Comparison of ENCODE assay signal across 13 mouse cellular contexts in the genomic region with DNA sequence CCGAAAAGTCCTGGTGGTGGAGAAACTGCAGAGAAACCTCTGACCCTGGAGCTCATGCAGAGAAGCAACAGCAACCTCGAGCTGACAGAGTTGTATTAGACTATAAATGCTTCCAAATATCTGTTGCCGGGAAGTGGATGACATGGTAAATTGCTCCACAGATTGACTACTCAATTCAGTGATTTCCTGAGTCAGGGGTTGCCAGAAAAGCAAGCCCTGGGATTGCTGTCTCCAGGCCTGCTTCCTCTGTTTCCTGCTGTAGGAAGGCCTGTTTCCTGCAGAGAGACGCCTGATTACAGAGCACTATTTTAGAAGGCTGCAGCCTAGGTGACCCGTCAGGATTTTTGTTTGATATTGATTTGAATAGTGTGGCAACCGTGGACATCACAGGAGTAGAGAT. TPM values are rescaled to one million over a fixed set of nuclear protein-coding genes. Genes with fewer than 3 reads are reported as not detected.
DNase-seq lines count a peak whose midpoint lies in the region; ATAC-seq and TF ChIP-seq lines count a peak whose summit lies in the region.
"Had no signal": no experiment of that assay in that cellular context is flagged by ENCODE, and none has a peak within 500 bp of the region (broad histone marks: within the 10 kb centered on the region; RNA-seq: fewer than 3 reads in every experiment).

No protein-coding gene starts in this region.

- H3K27me3 ChIP-seq in forebrain, postnatal 0 days (ENCODE audit: insufficient read depth, low read length): no peaks in the 10 kb centered on the region
- no peaks in the 10 kb centered on the region for H3K27me3 ChIP-seq in forebrain, embryonic 11.5 days (ENCODE audit: control insufficient read depth, insufficient read depth, low read length)
- no peaks in the 10 kb centered on the region for H3K27me3 ChIP-seq in lung, embryonic 16.5 days (ENCODE audit: control insufficient read depth, insufficient read depth, low read depth, low read length)
- H3K27me3 ChIP-seq in midbrain, postnatal 0 days (ENCODE audit: insufficient read depth, low read length): no peaks in the 10 kb centered on the region
- H3K27me3 ChIP-seq: midbrain, embryonic 12.5 days; stomach, embryonic 15.5 days had no signal

- H3K4me3 ChIP-seq in forebrain, postnatal 0 days (ENCODE audit: low read depth, low read length): no peak overlapping the region
- H3K4me3 ChIP-seq in forebrain, embryonic 11.5 days (ENCODE audit: low read depth, low read length): no peak overlapping the region
- no peak overlapping the region for H3K4me3 ChIP-seq in lung, embryonic 16.5 days (ENCODE audit: low read length)
- H3K4me3 ChIP-seq in midbrain, postnatal 0 days (ENCODE audit: low read depth, low read length): no peak overlapping the region
- H3K4me3 ChIP-seq: midbrain, embryonic 12.5 days; stomach, embryonic 15.5 days had no signal

- no peak overlapping the region for H3K9ac ChIP-seq in forebrain, postnatal 0 days
- H3K9ac ChIP-seq in forebrain, embryonic 11.5 days (ENCODE audit: low read length): no peak overlapping the region
- H3K9ac ChIP-seq in lung, embryonic 16.5 days (ENCODE audit: low read length): no peak overlapping the region
- H3K9ac ChIP-seq in midbrain, postnatal 0 days (replicated peaks; ENCODE audit: low read length, poor library complexity, severe bottlenecking): no peak overlapping the region
- H3K9ac ChIP-seq: midbrain, embryonic 12.5 days; stomach, embryonic 15.5 days had no signal

- no peaks in the 10 kb centered on the region for H3K4me1 ChIP-seq in forebrain, postnatal 0 days (ENCODE audit: insufficient read depth)
- H3K4me1 ChIP-seq in forebrain, embryonic 11.5 days (replicated peaks; ENCODE audit: control insufficient read depth, insufficient read depth, low read length): no peaks in the 10 kb centered on the region
- no peaks in the 10 kb centered on the region for H3K4me1 ChIP-seq in lung, embryonic 16.5 days (replicated peaks; ENCODE audit: control insufficient read depth, insufficient read depth, low read length)
- H3K4me1 ChIP-seq in midbrain, postnatal 0 days (ENCODE audit: insufficient read depth, low read length): no peaks in the 10 kb centered on the region
- H3K4me1 ChIP-seq: stomach, embryonic 15.5 days had no signal

- no peak overlapping the region for H3K27ac ChIP-seq in forebrain, postnatal 0 days (ENCODE audit: low read depth, low read length)
- no peak overlapping the region for H3K27ac ChIP-seq in forebrain, embryonic 11.5 days (ENCODE audit: low read depth, low read length)
- H3K27ac ChIP-seq in lung, embryonic 16.5 days (ENCODE audit: low read length): peak overlapping the region; percentile 71
- no peak overlapping the region for H3K27ac ChIP-seq in midbrain, postnatal 0 days (ENCODE audit: low read depth, low read length)
- H3K27ac ChIP-seq: midbrain, embryonic 12.5 days; stomach, embryonic 15.5 days had no signal

- intact Hi-C loops in heart, postnatal 25 days (cut with DNase I): loop anchor here (1.0 to 5.0 kb wide), 2 partner anchors 78 to 446 kb away; no protein-coding TSS in a partner anchor
- intact Hi-C loops in gastrocnemius, postnatal 14 days (cut with DNase I; ENCODE audit: low total_unique reads): no loop called here

- no peak for DNase-seq in forebrain, postnatal 0 days
- no peak for DNase-seq in forebrain, embryonic 11.5 days (ENCODE audit: low spot score)
- DNase-seq in heart, postnatal 25 days (ENCODE audit: low spot score): peak; percentile 37
- no peak for DNase-seq in midbrain, postnatal 0 days (ENCODE audit: low spot score)
- DNase-seq in thymus, postnatal 25 days: no peak
- DNase-seq in gastrocnemius, postnatal 14 days: no peak

- ATAC-seq in forebrain, postnatal 0 days: 0 out of 2 replicates have a peak, but pooled peaks have one; percentile 32
- ATAC-seq in forebrain, embryonic 11.5 days (replicated peaks; ENCODE audit: low FRiP score): no peak
- ATAC-seq in common myeloid progenitor, adult 5-6 weeks (replicated peaks; ENCODE audit: low read depth, poor library complexity, severe bottlenecking): peak; percentile 45
- peak; percentile 81 for ATAC-seq in lung, embryonic 16.5 days (ENCODE audit: low read depth)
- no peak for ATAC-seq in midbrain, postnatal 0 days (ENCODE audit: low FRiP score)

- TF ChIP-seq CTCF in forebrain, postnatal 0 days (IDR thresholded peaks at IDR 0.05; ENCODE audit: low read depth): no peak
- no peak for TF ChIP-seq CTCF in midbrain, postnatal 0 days (IDR thresholded peaks at IDR 0.05)

- H3K36me3 ChIP-seq in forebrain, postnatal 0 days (ENCODE audit: insufficient read depth): no peaks in the 10 kb centered on the region
- no peaks in the 10 kb centered on the region for H3K36me3 ChIP-seq in forebrain, embryonic 11.5 days (ENCODE audit: control insufficient read depth, insufficient read depth, low read length)
- H3K36me3 ChIP-seq in lung, embryonic 16.5 days (ENCODE audit: control insufficient read depth, insufficient read depth, low read length): no peaks in the 10 kb centered on the region
- H3K36me3 ChIP-seq in midbrain, postnatal 0 days (ENCODE audit: insufficient read depth, low read length): no peaks in the 10 kb centered on the region
- H3K36me3 ChIP-seq: midbrain, embryonic 12.5 days; stomach, embryonic 15.5 days had no signal

- H3K9me3 ChIP-seq in forebrain, postnatal 0 days (ENCODE audit: low read length): no peaks in the 10 kb centered on the region
- H3K9me3 ChIP-seq in forebrain, embryonic 11.5 days (ENCODE audit: control insufficient read depth, low read length): no peaks in the 10 kb centered on the region
- no peaks in the 10 kb centered on the region for H3K9me3 ChIP-seq in lung, embryonic 16.5 days (ENCODE audit: control insufficient read depth, low read length)
- no peaks in the 10 kb centered on the region for H3K9me3 ChIP-seq in midbrain, postnatal 0 days (ENCODE audit: low read length)
- H3K9me3 ChIP-seq: midbrain, embryonic 12.5 days; stomach, embryonic 15.5 days had no signal

- WGBS in forebrain, postnatal 0 days: 47% methylated on average over 6 of the region's 6 CpGs
- 57% methylated on average over 6 of the region's 6 CpGs for WGBS in forebrain, embryonic 11.5 days
- WGBS in lung, embryonic 16.5 days: 28% methylated on average over 6 of the region's 6 CpGs
- 25% methylated on average over 6 of the region's 6 CpGs for WGBS in midbrain, postnatal 0 days

- H3K4me2 ChIP-seq in forebrain, postnatal 0 days (ENCODE audit: low read depth): no peak overlapping the region
- no peak overlapping the region for H3K4me2 ChIP-seq in forebrain, embryonic 11.5 days (ENCODE audit: low read depth, low read length, severe bottlenecking)
- H3K4me2 ChIP-seq in lung, embryonic 16.5 days (ENCODE audit: low read depth, low read length): no peak overlapping the region
- H3K4me2 ChIP-seq in midbrain, postnatal 0 days (ENCODE audit: low read depth, low read length, poor library complexity, severe bottlenecking): no peak overlapping the region
- H3K4me2 ChIP-seq: midbrain, embryonic 12.5 days; stomach, embryonic 15.5 days had no signal

RNA-seq across cellular contexts. Expression of a gene that starts 47.5 kb away (rescaled TPM):
- not detected in 2 replicates for total RNA-seq in forebrain, postnatal 0 days (2014; rRNA removed)
- polyA plus RNA-seq in forebrain, postnatal 0 days (2015; fragmentation: Nextera tagmentation; extraction: Ambion mirVana): not detected in 2 replicates
- polyA plus RNA-seq in forebrain, embryonic 11.5 days (2014; fragmentation: Nextera tagmentation; extraction: Ambion mirVana): not detected in 2 replicates
- not detected in 2 replicates for total RNA-seq in common myeloid progenitor, adult 5-6 weeks (2017)
- not detected for total RNA-seq in heart, postnatal 25 days (2021)
- not detected in 2 replicates for polyA plus RNA-seq in lung, embryonic 16.5 days (2015; fragmentation: Nextera tagmentation; extraction: Ambion mirVana)
- not detected in 2 replicates for total RNA-seq in midbrain, postnatal 0 days (2014; rRNA removed)
- polyA plus RNA-seq in midbrain, postnatal 0 days (2015; fragmentation: Nextera tagmentation; extraction: Ambion mirVana): not detected in 2 replicates
- not detected for total RNA-seq in gastrocnemius, postnatal 14 days (2021)
- total RNA-seq: left cerebral cortex, adult 8-10 months had no signal
- polyA plus RNA-seq: cortical plate, adult 2 months; hindbrain, embryonic 11.5 days; midbrain, embryonic 12.5 days; stomach, embryonic 15.5 days had no signal

Comparison
In these comparisons a context has a peak if more than half of its experiments do, and no peak if none do; other contexts are left out.
1. ATAC-seq: peak in forebrain, postnatal 0 days (single experiment), common myeloid progenitor, adult 5-6 weeks (single experiment) and lung, embryonic 16.5 days (single experiment); none in forebrain, embryonic 11.5 days (single experiment) and midbrain, postnatal 0 days (single experiment).